Mouse (Mus musculus): ENCODE measurements around the gene Pkm.

The Pkm gene

DNA sequence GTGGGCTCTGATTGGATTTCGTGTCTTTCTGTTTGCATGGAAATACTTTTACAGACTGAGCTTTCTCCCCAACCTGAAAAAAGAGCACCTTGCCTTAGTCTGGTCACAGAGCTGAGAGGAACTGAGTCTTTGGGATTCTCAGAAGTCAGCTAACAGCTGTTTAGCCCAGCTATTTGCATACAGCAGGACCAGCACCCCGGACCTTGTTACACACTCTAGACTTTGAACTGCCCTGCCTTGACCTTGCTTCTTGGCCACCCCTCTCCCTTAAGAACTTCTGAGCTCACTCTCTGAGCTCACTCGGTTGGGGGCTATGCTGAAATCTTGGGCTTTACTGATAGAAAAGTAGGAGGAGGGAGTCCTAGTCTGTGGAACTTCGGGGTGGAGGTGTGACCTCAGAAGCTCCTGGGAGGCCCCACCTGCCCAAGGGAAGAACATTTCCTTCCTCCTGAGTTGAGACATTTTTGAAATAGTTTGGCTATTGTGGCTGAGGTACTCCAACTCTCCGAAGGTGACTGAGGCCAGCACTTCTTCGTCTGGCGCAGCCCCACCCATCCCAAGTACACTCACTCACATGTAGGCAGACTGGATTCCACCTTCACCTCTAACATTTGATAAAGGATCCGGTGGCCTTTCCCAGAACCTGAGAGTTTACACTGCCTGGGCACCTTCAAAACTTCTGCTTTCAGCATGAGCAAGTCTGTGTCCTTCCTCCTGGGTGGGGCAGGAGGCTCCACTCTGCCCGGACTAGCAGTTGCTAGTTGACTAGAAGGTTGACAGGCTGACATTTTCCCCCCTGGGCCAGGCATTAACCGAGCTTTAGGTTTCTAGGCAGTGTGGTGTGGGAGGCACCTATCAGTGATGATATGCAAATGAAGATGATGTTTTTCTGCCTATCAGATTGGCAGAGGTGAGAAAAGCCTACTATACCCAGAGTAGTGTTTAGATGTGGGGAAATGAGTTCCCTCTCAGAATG is 51.0 kb downstream of the Pkm start:
- no peak for DNase-seq (ENCODE audit: low read depth, low spot score)

DNA sequence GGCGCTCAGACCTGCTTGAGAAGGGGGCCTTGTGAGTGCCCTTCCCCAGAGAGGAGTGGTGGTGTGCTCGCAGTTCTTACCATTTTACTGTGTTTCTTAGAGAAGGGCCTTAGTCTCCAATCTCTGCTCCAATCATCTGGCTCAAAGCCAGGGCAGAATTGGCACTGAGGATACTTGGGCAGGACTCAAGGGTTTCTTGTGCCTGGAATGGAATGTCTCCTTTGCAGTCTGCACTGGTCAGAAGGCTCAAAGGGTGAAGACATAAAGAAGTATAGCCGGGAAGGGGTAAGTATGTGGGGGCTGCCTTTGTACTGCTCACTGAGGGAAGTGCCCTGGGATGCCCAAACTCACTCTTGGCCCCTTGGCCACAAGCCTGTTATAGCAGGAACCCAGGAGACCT is 53.1 kb downstream of the Pkm start:
- DNase-seq (ENCODE audit: low read depth, low spot score), result no peak

- no peak for DNase-seq (ENCODE audit: low read depth, low spot score)
Measured at GRCm38 (mm10) chr9:59716275-59716898, 60.2 kb downstream of the Pkm start.

DNA sequence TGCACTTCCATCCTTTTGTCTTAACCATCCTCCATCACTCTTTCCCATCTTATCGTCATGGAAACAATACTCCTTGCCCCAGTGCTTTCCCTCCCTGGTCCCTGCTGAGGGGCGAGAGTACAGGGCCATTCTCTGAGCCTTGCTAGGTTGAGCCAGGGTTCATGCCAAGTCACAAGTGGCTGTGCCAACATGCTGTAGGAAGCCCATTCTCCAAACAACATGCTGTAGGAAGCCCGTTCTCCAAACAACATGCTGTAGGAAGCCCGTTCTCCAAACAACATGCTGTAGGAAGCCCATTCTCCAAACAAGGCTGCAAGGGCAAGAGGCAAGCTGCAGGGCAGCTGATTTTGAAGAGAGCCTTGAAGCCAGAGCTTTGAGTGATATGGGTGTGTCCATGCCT is 62.1 kb downstream of the Pkm start:
- no peak for DNase-seq (ENCODE audit: low read depth, low spot score)

- DNase-seq (ENCODE audit: low read depth, low spot score), result no peak
Measured at GRCm38 (mm10) chr9:59721144-59721543, 65.0 kb downstream of the Pkm start.

DNA sequence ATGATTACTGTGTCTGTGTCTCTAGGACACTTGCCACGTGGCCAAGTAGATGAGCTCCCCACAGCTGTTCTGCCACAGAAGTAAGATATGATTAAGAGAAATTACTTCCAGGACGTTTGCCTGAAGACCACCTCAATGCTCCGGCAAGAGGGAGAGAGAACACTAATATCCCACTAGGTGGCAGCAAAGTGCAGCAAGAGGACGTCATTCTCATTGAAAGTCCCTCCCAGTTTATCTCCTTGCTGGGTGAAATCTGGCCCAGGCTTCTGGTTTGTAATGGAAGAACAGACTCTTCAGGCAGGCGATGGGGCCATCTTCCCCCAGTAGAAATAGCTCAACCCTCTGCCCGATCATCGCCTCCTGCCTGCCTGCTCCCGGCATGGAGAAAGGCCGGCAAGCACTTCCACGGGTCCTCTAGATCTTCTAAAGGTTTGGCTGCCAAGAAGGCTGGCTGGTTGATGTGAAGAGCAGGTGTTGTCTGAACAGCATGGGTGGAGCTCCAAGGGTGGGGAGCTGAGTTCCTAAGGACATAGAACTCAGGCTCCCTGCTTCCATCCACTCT is 67.0 kb downstream of the Pkm start:
- DNase-seq (ENCODE audit: low read depth, low spot score), result peak; percentile 91

DNA sequence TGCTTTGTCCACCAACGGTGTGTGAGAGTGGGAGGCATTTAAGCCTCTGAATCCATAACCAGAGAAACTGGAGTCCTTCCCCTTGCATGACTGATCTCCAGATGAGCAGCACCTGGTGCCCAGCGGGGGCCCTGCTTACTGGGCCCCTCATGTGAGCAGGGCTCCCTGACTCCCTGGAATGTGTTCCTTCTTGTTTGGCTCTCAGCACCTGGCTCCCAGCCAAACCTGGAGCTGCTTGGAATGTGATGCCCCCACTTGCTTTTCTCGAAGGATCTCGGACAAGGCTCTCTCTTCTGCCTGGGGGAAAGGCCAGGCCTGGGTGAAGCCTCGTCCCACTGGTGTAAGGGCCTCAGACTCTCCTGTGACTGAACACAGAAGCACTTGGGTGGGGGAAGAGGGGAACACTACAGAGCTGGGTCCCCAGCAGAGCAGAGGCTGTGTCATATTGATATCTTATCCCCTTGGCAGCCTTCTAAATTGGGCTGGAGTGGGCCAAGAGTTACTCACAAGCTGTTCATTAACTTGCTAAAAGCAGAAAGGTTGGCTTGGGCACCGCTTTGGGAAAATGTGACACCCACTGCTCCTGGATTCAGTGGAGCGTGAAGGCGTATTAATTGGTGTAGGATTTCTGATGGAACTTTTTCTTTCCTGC is 67.7 kb downstream of the Pkm start:
- peak; percentile 46 for DNase-seq (ENCODE audit: low read depth, low spot score)

- no peak for DNase-seq (ENCODE audit: low read depth, low spot score)
Measured at GRCm38 (mm10) chr9:59725515-59725914, 69.3 kb downstream of the Pkm start.

DNA sequence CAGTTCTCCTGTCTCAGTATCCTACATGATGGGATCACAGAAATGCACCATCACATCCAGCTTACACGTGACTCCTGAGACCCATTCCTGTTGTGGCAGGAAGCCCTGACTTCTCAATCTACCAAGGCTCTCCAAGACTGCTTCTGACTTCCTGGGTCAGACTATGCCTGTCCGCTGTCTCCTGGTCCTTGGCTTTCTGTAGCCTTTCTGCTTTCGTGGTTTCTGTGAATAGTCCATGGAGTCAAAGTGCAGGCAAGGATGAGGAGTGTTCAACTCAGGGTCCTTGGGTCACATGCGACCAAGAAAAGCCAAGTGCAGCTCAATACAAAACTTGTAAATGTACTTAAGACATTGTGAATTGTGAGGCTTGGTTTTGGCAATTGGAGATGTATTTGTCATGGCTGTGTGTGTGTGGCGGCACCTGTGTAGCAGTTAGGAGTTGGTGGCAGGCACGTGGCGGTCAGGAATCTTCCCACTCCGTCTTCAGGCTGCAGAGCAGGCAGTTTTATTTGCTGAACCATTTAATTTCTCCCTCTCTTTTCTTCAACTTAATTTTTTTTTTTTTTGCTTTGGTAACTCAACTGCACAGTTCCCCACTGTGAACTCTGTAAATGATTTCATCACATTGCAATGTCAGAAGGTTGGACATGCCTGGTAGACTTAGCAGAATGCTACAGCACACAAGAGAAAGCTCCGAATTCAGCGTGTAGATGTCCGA is 71.6 kb downstream of the Pkm start:
- DNase-seq (ENCODE audit: low read depth, low spot score), result no peak

Measured in mesoderm, embryonic 11.5 days (tissue).